Mouse (Mus musculus) CH12.LX (cell line): Measurements from ENCODE around the gene Tmcc1. TPM values are rescaled to one million over a fixed set of nuclear protein-coding genes. Genes with fewer than 3 reads are reported as not detected.

Experiments used
- DNase-seq: peaks from one replicate; pipeline ENCODE4 v3.0.0-alpha.2; 2013; ENCODE audit errors: extremely low read depth
- H3K27ac ChIP-seq: 2 replicates; pipeline ENCODE4 v1.5.1; 2012; ENCODE audit warnings: low read depth, mild to moderate bottlenecking, control low read depth, moderate library complexity; ENCODE audit not compliant: insufficient read depth
- H3K27me3 ChIP-seq: replicated peaks from 2 replicates; pipeline ENCODE3; 2012; ENCODE audit warnings: inconsistent platforms
- H3K36me3 ChIP-seq, 2 experiments: replicated peaks in 1 of 2; 2 replicates each; pipeline versions ENCODE3 to v1.6.1; 2012; ENCODE audit warnings: inconsistent platforms in 1 of 2, low read length in 1 of 2, mild to moderate bottlenecking in 1 of 2, mixed read lengths in 1 of 2, moderate library complexity in 1 of 2; ENCODE audit not compliant: control insufficient read depth in 1 of 2, insufficient read depth in 1 of 2
- H3K4me1 ChIP-seq, 2 experiments: 2 replicates each; pipeline ENCODE4 v1.6.1; 2012; ENCODE audit warnings: inconsistent platforms in 1 of 2, moderate library complexity in 1 of 2; ENCODE audit not compliant: insufficient read depth in 2 of 2, control insufficient read depth in 1 of 2
- H3K4me2 ChIP-seq: 2 replicates; pipeline ENCODE4 v1.6.1; 2012; ENCODE audit warnings: low read depth, mild to moderate bottlenecking, control low read depth; ENCODE audit not compliant: poor library complexity, insufficient read depth, severe bottlenecking
- H3K4me3 ChIP-seq, 3 experiments: fragments of 150-350 bp in 1 of 3; sonication (generic) in 1 of 3; replicated peaks in 1 of 3; 2 replicates each; pipeline versions ENCODE3 to v1.5.1; 2011 to 2012; ENCODE audit warnings: low read depth in 2 of 3, low read length in 2 of 3, mild to moderate bottlenecking in 2 of 3, moderate library complexity in 2 of 3, control low read depth in 1 of 3, improper control_type of control experiment in 1 of 3, inconsistent platforms in 1 of 3, mixed read lengths in 1 of 3; ENCODE audit not compliant: poor library complexity in 1 of 3
- H3K79me2 ChIP-seq: replicated peaks from 2 replicates; pipeline ENCODE4 v1.6.1; 2012; ENCODE audit warnings: mild to moderate bottlenecking, moderate library complexity; ENCODE audit not compliant: control insufficient read depth, poor library complexity, insufficient read depth, severe bottlenecking; ENCODE audit errors: extremely low read depth
- H3K9ac ChIP-seq: 2 replicates; pipeline ENCODE4 v1.6.1; 2012; ENCODE audit warnings: low read depth, mild to moderate bottlenecking, control low read depth, moderate library complexity; ENCODE audit not compliant: insufficient read depth
- H3K9me3 ChIP-seq: replicated peaks from 2 replicates; pipeline ENCODE3; 2012; ENCODE audit warnings: low read length, inconsistent platforms, mixed read lengths
- BHLHE40 ChIP-seq: IDR thresholded peaks from 2 replicates; pipeline ENCODE4 v1.6.1; 2011; ENCODE audit warnings: mild to moderate bottlenecking, low read depth, low read length, improper control_type of control experiment
- CHD1 ChIP-seq: IDR thresholded peaks from 2 replicates; pipeline ENCODE4 v1.6.1; 2012; ENCODE audit warnings: low read depth, low read length, improper control_type of control experiment, inconsistent platforms
- CHD2 ChIP-seq: IDR thresholded peaks from 2 replicates; pipeline ENCODE4 v1.6.1; 2011; ENCODE audit warnings: low read length, improper control_type of control experiment
- CTCF ChIP-seq, 2 experiments: IDR thresholded peaks in 1 of 2; conservative IDR thresholded peaks in 1 of 2; 2 replicates each; pipeline ENCODE4 v1.5.1; 2011 to 2012; ENCODE audit warnings: low read depth in 2 of 2, low read length in 2 of 2, improper control_type of control experiment in 1 of 2, inconsistent platforms in 1 of 2, mild to moderate bottlenecking in 1 of 2, moderate library complexity in 1 of 2
- ELF1 ChIP-seq: IDR thresholded peaks from 2 replicates; pipeline ENCODE4 v1.6.1; 2014; ENCODE audit warnings: low read depth, mild to moderate bottlenecking, inconsistent platforms, low read length, improper control_type of control experiment
- ETS1 ChIP-seq: conservative IDR thresholded peaks from 2 replicates; pipeline ENCODE4 v1.6.1; 2012; ENCODE audit warnings: low read depth, mild to moderate bottlenecking, inconsistent platforms, low read length, improper control_type of control experiment, moderate library complexity
- GABPA ChIP-seq: IDR thresholded peaks from 2 replicates; pipeline ENCODE4 v1.6.1; 2012; ENCODE audit warnings: low read depth, low read length, improper control_type of control experiment, inconsistent platforms; ENCODE audit not compliant: insufficient replicate concordance
- HCFC1 ChIP-seq: IDR thresholded peaks from 2 replicates; pipeline ENCODE4 v1.6.1; 2012; ENCODE audit warnings: low read depth, mild to moderate bottlenecking, inconsistent platforms, low read length, improper control_type of control experiment
- MAFK ChIP-seq: IDR thresholded peaks from 2 replicates; pipeline ENCODE4 v1.6.1; 2011; ENCODE audit warnings: low read length, improper control_type of control experiment; ENCODE audit not compliant: insufficient replicate concordance
- MEF2A ChIP-seq: IDR thresholded peaks from 2 replicates; pipeline ENCODE4 v1.6.1; 2014; ENCODE audit warnings: low read depth, mild to moderate bottlenecking, inconsistent platforms, low read length, improper control_type of control experiment, borderline replicate concordance
- MXI1 ChIP-seq: IDR thresholded peaks from 2 replicates; pipeline ENCODE4 v1.6.1; 2011; ENCODE audit warnings: mild to moderate bottlenecking, low read depth, low read length, improper control_type of control experiment
- MYC ChIP-seq: IDR thresholded peaks from 2 replicates; pipeline ENCODE4 v1.6.1; 2011; ENCODE audit warnings: low read depth, mild to moderate bottlenecking, improper control_type of control experiment, low read length
- PAX5 ChIP-seq: IDR thresholded peaks from 2 replicates; pipeline ENCODE4 v1.6.1; 2012; ENCODE audit warnings: low read length, inconsistent platforms, mixed read lengths
- POLR2A ChIP-seq: IDR thresholded peaks from 2 replicates; pipeline ENCODE4 v1.6.1; 2011; ENCODE audit warnings: low read depth, mild to moderate bottlenecking, improper control_type of control experiment, low read length
- POLR2AphosphoS2 ChIP-seq: IDR thresholded peaks from 2 replicates; pipeline ENCODE4 v1.6.1; 2011; ENCODE audit warnings: low read depth, low read length, improper control_type of control experiment
- RCOR1 ChIP-seq: conservative IDR thresholded peaks from 2 replicates; pipeline ENCODE4 v1.6.1; 2012; ENCODE audit warnings: low read depth, mild to moderate bottlenecking, inconsistent platforms, low read length, improper control_type of control experiment
- SIN3A ChIP-seq: IDR thresholded peaks from 2 replicates; pipeline ENCODE4 v1.6.1; 2012; ENCODE audit warnings: low read length, improper control_type of control experiment, inconsistent platforms
- TCF12 ChIP-seq: IDR thresholded peaks from 2 replicates; pipeline ENCODE4 v1.6.1; 2014; ENCODE audit warnings: low read depth, mild to moderate bottlenecking, inconsistent platforms, low read length, improper control_type of control experiment
- USF2 ChIP-seq: conservative IDR thresholded peaks from 2 replicates; pipeline ENCODE4 v1.6.1; 2011; ENCODE audit warnings: low read depth, low read length, improper control_type of control experiment
- dilution Hi-C: fragments of 300-500 bp; cut with MboI; formaldehyde crosslinking; loops from 2 replicates; pipeline ENCODE4 v1.14.3; 2020; ENCODE audit warnings: low sequenced_read_pairs; ENCODE audit not compliant: extremely low pct_unique_long_range_greater_than_20kb, extremely low pct_ligation_motif_present
- in situ Hi-C: fragments of 300-500 bp; cut with MboI; formaldehyde crosslinking; loops from 3 replicates; pipeline ENCODE4 v1.14.3; 2019; ENCODE audit warnings: low sequenced_read_pairs, low pct_ligation_motif_present, low pct_unique_long_range_greater_than_20kb, mixed read lengths
- polyA plus RNA-seq: library from polyadenylated mRNA; unstranded; fragments of >175 nt; gene quantifications from 2 replicates; pipeline ENCODE4 v1.2.1, GENCODE M21; 2012; ENCODE audit warnings: low read depth; ENCODE audit not compliant: insufficient read length
- total RNA-seq, 2 experiments: library from RNA; depleted of rRNA; stranded (reverse); fragments of 300-350 nt in 1 of 2; fragments of >200 nt in 1 of 2; gene quantifications; 2 replicates each; pipeline ENCODE4 v1.2.3; 2012 to 2014

The Tmcc1 gene
- total and polyA plus RNA-seq, 3 experiments, result 3.6 to 60.8 (median 3.7) TPM

- Histone ChIP-seq H3K4me3 (no peak overlapping the region), H3K4me1 (peaks cover 13 to 63% of the 10 kb centered on the region in 2 experiments), H3K4me2 (no peak overlapping the region), H3K9me3 (no peaks in the 10 kb centered on the region), H3K36me3 (peaks cover 72 to 95% of the 10 kb centered on the region in 2 experiments), H3K9ac (no peak overlapping the region), H3K27me3 (no peaks in the 10 kb centered on the region), H3K27ac (no peak overlapping the region), H3K79me2 (no peaks in the 10 kb centered on the region)
- dilution Hi-C loops, result no loop called here
- DNase-seq, result no peak
- TF ChIP-seq ELF1, result 0 out of 2 replicates have a peak, but pooled peaks have one; percentile 6
- no peak for TF ChIP-seq PAX5
- in situ Hi-C loops, result no loop called here
Observed at GRCm38 (mm10) chr6:115973139-115973875, 220.0 kb downstream of the Tmcc1 start.

DNA sequence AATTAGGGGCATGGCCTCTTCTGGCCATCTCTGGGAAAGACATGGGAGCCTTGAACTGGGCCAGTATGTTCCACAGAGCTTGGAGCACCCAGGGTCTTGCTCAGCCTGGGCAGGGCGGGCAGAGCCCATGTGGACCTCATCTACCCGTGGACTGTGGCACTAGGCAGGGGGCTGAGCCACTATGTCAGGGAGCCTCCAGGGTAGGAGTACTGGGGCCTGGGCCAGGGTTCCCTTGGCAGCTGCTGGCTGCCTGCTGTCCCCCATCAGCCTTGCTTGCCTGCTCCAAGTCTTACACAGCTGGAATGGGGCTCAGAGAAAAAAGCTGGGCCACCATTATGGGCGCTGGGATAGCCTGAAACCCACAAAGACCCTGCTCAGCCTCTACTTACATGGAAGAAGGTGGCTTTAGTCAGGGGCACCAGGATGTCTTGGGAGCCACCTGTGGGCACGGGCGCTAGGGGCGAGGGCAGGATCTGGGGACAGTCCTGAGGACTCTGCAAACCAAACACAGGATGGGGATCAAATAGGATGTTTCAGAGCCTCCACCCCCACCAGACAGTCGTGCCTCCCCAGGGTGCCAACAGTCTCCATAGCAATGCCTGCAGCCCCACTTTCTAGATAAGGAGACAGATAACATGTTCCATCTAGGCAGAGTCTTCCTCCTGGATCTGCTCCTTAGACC, 221.1 kb downstream of the Tmcc1 start:
- Histone ChIP-seq H3K27ac (no peak overlapping the region), H3K4me2 (no peak overlapping the region), H3K4me1 (peaks cover 13 to 62% of the 10 kb centered on the region in 2 experiments), H3K9me3 (no peaks in the 10 kb centered on the region), H3K36me3 (peaks cover 71 to 95% of the 10 kb centered on the region in 2 experiments), H3K9ac (no peak overlapping the region), H3K79me2 (no peaks in the 10 kb centered on the region)
- dilution Hi-C loops, result no loop called here
- DNase-seq, result no peak
- TF ChIP-seq USF2 (no peak), POLR2A (no peak), CHD1 (no peak), CHD2 (no peak), GABPA (no peak), MAFK (no peak), HCFC1 (no peak), BHLHE40 (no peak), MXI1 (no peak), POLR2AphosphoS2 (no peak), ETS1 (no peak), CTCF (conservative IDR thresholded peaks at IDR 0.05 in 1 of 2, IDR thresholded peaks at IDR 0.05 in 1 of 2; ENCODE audit: low read depth in 2 of 2, low read length in 2 of 2) (no peak), MEF2A (no peak), RCOR1 (no peak), PAX5 (no peak), MYC (no peak), SIN3A (no peak), TCF12 (no peak)
- TF ChIP-seq, all 38 proteins: peak for 0
- no peaks in the 10 kb centered on the region for H3K27me3 ChIP-seq
- no peak overlapping the region for H3K4me3 ChIP-seq
- in situ Hi-C loops, result no loop called here
